Comparison of ENCODE assay signal across 10 mouse cellular contexts in the genomic region with DNA sequence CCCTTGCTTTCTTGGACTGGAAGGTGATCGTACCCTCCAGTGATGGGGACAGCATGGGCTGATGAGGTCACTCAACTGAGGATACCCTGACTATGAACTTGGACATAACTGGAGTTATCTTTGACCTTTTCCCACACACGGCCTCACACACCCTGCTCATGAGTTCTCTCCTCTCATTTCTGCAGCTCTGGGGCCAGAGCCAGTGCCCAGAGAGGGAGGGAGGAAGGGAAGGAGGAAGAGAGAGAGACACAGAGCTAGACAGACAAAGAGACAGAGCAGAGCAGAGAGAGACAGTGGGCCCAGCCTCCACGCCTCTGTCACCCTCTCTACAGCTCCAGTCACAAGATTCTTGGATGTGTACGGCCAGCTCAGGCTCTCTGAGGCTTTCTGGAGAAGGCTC. TPM values are rescaled to one million over a fixed set of nuclear protein-coding genes. Genes with fewer than 3 reads are reported as not detected.
A peak's percentile ranks its signal among the peaks of the same experiment; 100 is the strongest.
DNase-seq lines count a peak whose midpoint lies in the region; ATAC-seq and TF ChIP-seq lines count a peak whose summit lies in the region.
"Had no signal": no experiment of that assay in that cellular context is flagged by ENCODE, and none has a peak within 500 bp of the region (broad histone marks: within the 10 kb centered on the region; RNA-seq: fewer than 3 reads in every experiment).

No protein-coding gene starts in this region.

- no peaks in the 10 kb centered on the region; the same call in 1 of the 2 replicates for H3K79me2 ChIP-seq in liver, adult 2 months (ENCODE audit: control insufficient read depth, insufficient read depth, low read length)

- no peak overlapping the region for H3K9ac ChIP-seq in liver, adult 2 months (ENCODE audit: low read depth, low read length)
- no peak overlapping the region for H3K9ac ChIP-seq in liver, embryonic 11.5 days (ENCODE audit: low read depth, low read length)
- H3K9ac ChIP-seq: limb, embryonic 12.5 days had no signal

- no peak for ATAC-seq in liver, embryonic 11.5 days (replicated peaks; ENCODE audit: low FRiP score)

- WGBS in liver, adult 2 months = 69% methylated on average over 4 of the region's 4 CpGs
- WGBS in liver, embryonic 11.5 days = 65% methylated on average over 4 of the region's 4 CpGs

- no peak for TF ChIP-seq CTCF in liver, adult 2 months (IDR thresholded peaks at IDR 0.05; ENCODE audit: low read depth, low read length)

- peak; percentile 6 for DNase-seq in gastrocnemius, postnatal 10 days
- DNase-seq in gastrocnemius, adult 18-20 months (ENCODE audit: low spot score) = no peak
- peak; percentile 28 for DNase-seq in liver, adult 2 months (ENCODE audit: extremely low read depth, low read depth, low spot score)
- DNase-seq in liver, embryonic 11.5 days (ENCODE audit: low spot score) = no peak
- peak; percentile 66 for DNase-seq in cerebellum, adult 9-10 months
- DNase-seq in kidney, adult 9 months = peak; percentile 51
- DNase-seq in spleen, adult 12 weeks (ENCODE audit: low spot score) = no peak
- no peak for DNase-seq in retina, embryonic 14.5 days (ENCODE audit: low spot score)

- H3K27me3 ChIP-seq in liver, adult 2 months (ENCODE audit: control insufficient read depth, insufficient read depth, low read length) = no peaks in the 10 kb centered on the region
- H3K27me3 ChIP-seq in liver, embryonic 11.5 days (replicated peaks; ENCODE audit: control insufficient read depth, insufficient read depth, low read length) = no peaks in the 10 kb centered on the region
- H3K27me3 ChIP-seq: limb, embryonic 12.5 days had no signal

- H3K4me3 ChIP-seq in liver, adult 2 months (ENCODE audit: insufficient read depth, low read depth, low read length) = no peak overlapping the region
- H3K4me3 ChIP-seq in liver, embryonic 11.5 days (ENCODE audit: low read depth, low read length) = no peak overlapping the region
- H3K4me3 ChIP-seq: limb, embryonic 12.5 days had no signal

- H3K27ac ChIP-seq in liver, adult 2 months (replicated peaks; ENCODE audit: insufficient read depth, low read depth, low read length) = no peak overlapping the region
- no peak overlapping the region; the same call in 1 of the 2 replicates for H3K27ac ChIP-seq in liver, embryonic 11.5 days (ENCODE audit: low read depth, low read length)
- H3K27ac ChIP-seq: limb, embryonic 12.5 days had no signal

- no peak for TF ChIP-seq POLR2A in liver, adult 2 months (IDR thresholded peaks at IDR 0.05; ENCODE audit: extremely low read depth, insufficient read depth, low read length)

- H3K4me2 ChIP-seq in liver, embryonic 11.5 days = no peak overlapping the region
- H3K4me2 ChIP-seq: limb, embryonic 12.5 days had no signal

- H3K36me3 ChIP-seq in liver, adult 2 months (ENCODE audit: control insufficient read depth, insufficient read depth, low read length) = no peaks in the 10 kb centered on the region
- H3K36me3 ChIP-seq in liver, embryonic 11.5 days (ENCODE audit: control insufficient read depth, insufficient read depth, low read length) = no peaks in the 10 kb centered on the region
- H3K36me3 ChIP-seq: limb, embryonic 12.5 days had no signal

- peaks cover 10% of the 10 kb centered on the region; the same call in 1 of the 2 replicates for H3K4me1 ChIP-seq in liver, adult 2 months (ENCODE audit: control insufficient read depth, insufficient read depth, low read length)
- H3K4me1 ChIP-seq in liver, embryonic 11.5 days (replicated peaks; ENCODE audit: control insufficient read depth, insufficient read depth, low read length) = peaks cover 23% of the 10 kb centered on the region

- H3K9me3 ChIP-seq in liver, embryonic 11.5 days (ENCODE audit: control insufficient read depth, low read length) = no peaks in the 10 kb centered on the region
- H3K9me3 ChIP-seq: limb, embryonic 12.5 days had no signal

RNA-seq across cellular contexts. Expression of gene Rrp9, which starts 3.4 kb away (rescaled TPM):
- 10 to 100 TPM; 17.7 to 19.4 TPM for total RNA-seq in gastrocnemius, postnatal 10 days (2021)
- 10 to 100 TPM; 19.8 to 21.7 TPM for total RNA-seq in gastrocnemius, adult 18-20 months (2021)
- 7.8 and 9.3 TPM in 2 replicates for total RNA-seq in liver, adult 2 months (2014; rRNA removed)
- polyA plus RNA-seq in liver, adult 2 months (2012; rRNA removed) = 12.4 and 16.0 TPM in 2 replicates
- 85.4 and 92.8 TPM in 2 replicates for polyA plus RNA-seq in liver, embryonic 11.5 days (2014; fragmentation: Nextera tagmentation; extraction: Ambion mirVana)

RNA-seq across cellular contexts. Expression of gene Parp3, which starts 4.4 kb away (rescaled TPM):
- total RNA-seq in gastrocnemius, postnatal 10 days (2021) = 10 to 100 TPM; 51.6 to 55.7 TPM
- 10 to 100 TPM; 68.1 to 69.4 TPM for total RNA-seq in gastrocnemius, adult 18-20 months (2021)
- total RNA-seq in liver, adult 2 months (2014; rRNA removed) = 14.0 and 19.4 TPM in 2 replicates
- 23.0 and 23.3 TPM in 2 replicates for polyA plus RNA-seq in liver, adult 2 months (2012; rRNA removed)
- polyA plus RNA-seq in liver, embryonic 11.5 days (2014; fragmentation: Nextera tagmentation; extraction: Ambion mirVana) = 1.5 and 1.6 TPM in 2 replicates

RNA-seq across cellular contexts. Expression of gene Gpr62, which starts 6.6 kb away (rescaled TPM):
- total RNA-seq in gastrocnemius, postnatal 10 days (2021) = under 1 TPM; 0.19 to 0.52 TPM
- under 1 TPM; 0.14 to 0.21 TPM for total RNA-seq in gastrocnemius, adult 18-20 months (2021)
- total RNA-seq in liver, adult 2 months (2014; rRNA removed) = not detected in 2 replicates
- polyA plus RNA-seq in liver, adult 2 months (2012; rRNA removed) = not detected in 2 replicates
- 0.11 TPM in 1 of 2 replicates, not detected in the other for polyA plus RNA-seq in liver, embryonic 11.5 days (2014; fragmentation: Nextera tagmentation; extraction: Ambion mirVana)
- total RNA-seq: common myeloid progenitor, adult 5-6 weeks had no signal

RNA-seq across cellular contexts. Expression of gene Pcbp4, which starts 19.2 kb away (rescaled TPM):
- 10 to 100 TPM; 54.2 to 68.2 TPM for total RNA-seq in gastrocnemius, postnatal 10 days (2021)
- total RNA-seq in gastrocnemius, adult 18-20 months (2021) = 10 to 100 TPM; 54.7 to 69.6 TPM
- 15.9 and 22.2 TPM in 2 replicates for total RNA-seq in liver, adult 2 months (2014; rRNA removed)
- polyA plus RNA-seq in liver, adult 2 months (2012; rRNA removed) = 43.3 and 52.5 TPM in 2 replicates
- polyA plus RNA-seq in liver, embryonic 11.5 days (2014; fragmentation: Nextera tagmentation; extraction: Ambion mirVana) = 62.4 and 63.2 TPM in 2 replicates

RNA-seq across cellular contexts. Expression of gene Abhd14a, which starts 24.8 kb away (rescaled TPM):
- total RNA-seq in gastrocnemius, postnatal 10 days (2021) = 10 to 100 TPM; 13.5 to 15.3 TPM
- total RNA-seq in gastrocnemius, adult 18-20 months (2021) = 10 to 100 TPM; 16.9 to 17.0 TPM
- total RNA-seq in liver, adult 2 months (2014; rRNA removed) = 8.2 and 10.4 TPM in 2 replicates
- 22.7 and 24.4 TPM in 2 replicates for polyA plus RNA-seq in liver, adult 2 months (2012; rRNA removed)
- polyA plus RNA-seq in liver, embryonic 11.5 days (2014; fragmentation: Nextera tagmentation; extraction: Ambion mirVana) = 53.6 and 54.0 TPM in 2 replicates

Comparison
In these comparisons a context has a peak if more than half of its experiments do, and no peak if none do; other contexts are left out.
1. DNase-seq: peak in gastrocnemius, postnatal 10 days (single experiment), liver, adult 2 months (single experiment), cerebellum, adult 9-10 months (single experiment) and kidney, adult 9 months (single experiment); none in gastrocnemius, adult 18-20 months (single experiment), liver, embryonic 11.5 days (single experiment), spleen, adult 12 weeks (single experiment) and retina, embryonic 14.5 days (single experiment).